28 mouse cellular contexts compared by ENCODE assay signal in genomic region chr10:63412756-63413155, GRCm38 (mm10). TPM values are rescaled to one million over a fixed set of nuclear protein-coding genes. Genes with fewer than 3 reads are reported as not detected.
A peak's percentile ranks its signal among the peaks of the same experiment; 100 is the strongest.
DNase-seq lines count a peak whose midpoint lies in the region; ATAC-seq and TF ChIP-seq lines count a peak whose summit lies in the region.
"Had no signal": no experiment of that assay in that cellular context is flagged by ENCODE, and none has a peak within 500 bp of the region (broad histone marks: within the 10 kb centered on the region; RNA-seq: fewer than 3 reads in every experiment).

No protein-coding gene starts in this region.

- in situ Hi-C loops in CH12.LX (cut with MboI; ENCODE audit: low pct_ligation_motif_present, low pct_unique_long_range_greater_than_20kb, low sequenced_read_pairs): no loop called here

- no peak for TF ChIP-seq CTCF in CH12.LX (conservative IDR thresholded peaks at IDR 0.05 in 1 of 2, IDR thresholded peaks at IDR 0.05 in 1 of 2; ENCODE audit: low read depth in 2 of 2, low read length in 2 of 2)

- dilution Hi-C loops in CH12.LX (cut with MboI; ENCODE audit: extremely low pct_ligation_motif_present, extremely low pct_unique_long_range_greater_than_20kb, low sequenced_read_pairs): no loop called here

- no peak overlapping the region for H3K27ac ChIP-seq in heart, embryonic 11.5 days (ENCODE audit: low read depth, low read length)
- no peak overlapping the region for H3K27ac ChIP-seq in kidney, embryonic 16.5 days (ENCODE audit: low read length)
- no peak overlapping the region for H3K27ac ChIP-seq in CH12.LX (ENCODE audit: insufficient read depth, low read depth)
- H3K27ac ChIP-seq in midbrain, embryonic 13.5 days: no peak overlapping the region
- H3K27ac ChIP-seq: embryonic facial prominence, embryonic 10.5 days; embryonic facial prominence, embryonic 12.5 days; forebrain, embryonic 13.5 days; forebrain, embryonic 15.5 days had no signal

- no peaks in the 10 kb centered on the region for H3K36me3 ChIP-seq in heart, embryonic 11.5 days (ENCODE audit: control insufficient read depth, insufficient read depth, low read length)
- no peaks in the 10 kb centered on the region for H3K36me3 ChIP-seq in kidney, embryonic 16.5 days (ENCODE audit: insufficient read depth, low read length)
- no peaks in the 10 kb centered on the region for H3K36me3 ChIP-seq in CH12.LX (replicated peaks in 1 of 2; ENCODE audit: control insufficient read depth in 1 of 2, insufficient read depth in 1 of 2, low read length in 1 of 2)
- no peaks in the 10 kb centered on the region for H3K36me3 ChIP-seq in midbrain, embryonic 13.5 days
- H3K36me3 ChIP-seq: embryonic facial prominence, embryonic 10.5 days; embryonic facial prominence, embryonic 12.5 days; forebrain, embryonic 15.5 days had no signal

- no peaks in the 10 kb centered on the region for H3K9me3 ChIP-seq in heart, embryonic 11.5 days (replicated peaks; ENCODE audit: control insufficient read depth, low read length)
- no peaks in the 10 kb centered on the region for H3K9me3 ChIP-seq in kidney, embryonic 16.5 days (ENCODE audit: low read length)
- no peaks in the 10 kb centered on the region for H3K9me3 ChIP-seq in CH12.LX (replicated peaks; ENCODE audit: low read length)
- no peaks in the 10 kb centered on the region for H3K9me3 ChIP-seq in midbrain, embryonic 13.5 days
- H3K9me3 ChIP-seq: embryonic facial prominence, embryonic 10.5 days; embryonic facial prominence, embryonic 12.5 days; forebrain, embryonic 13.5 days; forebrain, embryonic 15.5 days had no signal

- TF ChIP-seq POLR2A in CH12.LX (IDR thresholded peaks at IDR 0.05; ENCODE audit: low read depth, low read length): no peak

- no peak overlapping the region for H3K9ac ChIP-seq in heart, embryonic 11.5 days (ENCODE audit: low read depth, low read length)
- no peak overlapping the region for H3K9ac ChIP-seq in kidney, embryonic 16.5 days (replicated peaks; ENCODE audit: low read length)
- no peak overlapping the region for H3K9ac ChIP-seq in CH12.LX (ENCODE audit: insufficient read depth, low read depth)
- no peak overlapping the region for H3K9ac ChIP-seq in midbrain, embryonic 13.5 days (replicated peaks)
- H3K9ac ChIP-seq: embryonic facial prominence, embryonic 12.5 days; forebrain, embryonic 13.5 days; forebrain, embryonic 15.5 days; forebrain, postnatal 0 days had no signal

- 80% methylated on average over 17 of the region's 17 CpGs for WGBS in heart, embryonic 11.5 days (ENCODE audit: insufficient replicate concordance)
- WGBS in kidney, embryonic 16.5 days: 85% methylated on average over 17 of the region's 17 CpGs
- 93% methylated on average over 17 of the region's 17 CpGs for WGBS in midbrain, embryonic 13.5 days

- no peaks in the 10 kb centered on the region for H3K27me3 ChIP-seq in heart, embryonic 11.5 days (ENCODE audit: control insufficient read depth, insufficient read depth, low read length)
- no peaks in the 10 kb centered on the region for H3K27me3 ChIP-seq in kidney, embryonic 16.5 days (ENCODE audit: insufficient read depth, low read length)
- H3K27me3 ChIP-seq in CH12.LX (replicated peaks): no peaks in the 10 kb centered on the region
- no peaks in the 10 kb centered on the region for H3K27me3 ChIP-seq in midbrain, embryonic 13.5 days
- H3K27me3 ChIP-seq: embryonic facial prominence, embryonic 12.5 days; forebrain, embryonic 13.5 days; forebrain, embryonic 15.5 days had no signal

- no peak for TF ChIP-seq RAD21 in CH12.LX (IDR thresholded peaks at IDR 0.05; ENCODE audit: low read depth, low read length)

- no peak overlapping the region for H3K4me2 ChIP-seq in heart, embryonic 11.5 days
- no peak overlapping the region for H3K4me2 ChIP-seq in kidney, embryonic 16.5 days (replicated peaks; ENCODE audit: low read depth, low read length)
- H3K4me2 ChIP-seq in CH12.LX (ENCODE audit: insufficient read depth, low read depth, poor library complexity, severe bottlenecking): peak overlapping the region; percentile 25; the same call in 1 of the 2 replicates
- no peak overlapping the region for H3K4me2 ChIP-seq in midbrain, embryonic 13.5 days (replicated peaks)
- H3K4me2 ChIP-seq: embryonic facial prominence, embryonic 12.5 days; forebrain, embryonic 13.5 days; forebrain, embryonic 15.5 days had no signal

- no peak for ATAC-seq in heart, embryonic 11.5 days (replicated peaks; ENCODE audit: insufficient number of reproducible peaks, low FRiP score, low TSS enrichment)
- ATAC-seq in kidney, embryonic 16.5 days (ENCODE audit: low FRiP score, low TSS enrichment): no peak
- no peak for ATAC-seq in midbrain, embryonic 13.5 days
- ATAC-seq: activated CD4-positive, CD25-positive, alpha-beta regulatory T cell, adult 4 months; CD4-positive, CD25-positive, alpha-beta regulatory T cell, adult 4 months; forebrain, embryonic 13.5 days; forebrain, embryonic 15.5 days; forebrain, postnatal 0 days had no signal

- H3K79me2 ChIP-seq in CH12.LX (replicated peaks; ENCODE audit: control insufficient read depth, extremely low read depth, insufficient read depth, poor library complexity, severe bottlenecking): no peaks in the 10 kb centered on the region

- DNase-seq in heart, adult 11 months: peak; percentile 49
- peak; percentile 40 for DNase-seq in kidney, adult 9 months
- no peak for DNase-seq in CH12.LX (ENCODE audit: extremely low read depth)
- DNase-seq: adrenal gland, adult 8-10 months; adrenal gland, postnatal 14 days; adrenal gland, postnatal 36 days; B cell, adult 2 months; cerebellum, adult 11-12 months; cerebellum, adult 2 months; cerebellum, adult 9-10 months; cerebellum, postnatal 10 days; cerebellum, postnatal 25 days; forebrain, postnatal 0 days had no signal

- no peak overlapping the region for H3K4me3 ChIP-seq in heart, embryonic 11.5 days (ENCODE audit: low read depth, low read length)
- H3K4me3 ChIP-seq in kidney, embryonic 16.5 days (ENCODE audit: low read length): no peak overlapping the region
- no peak overlapping the region for H3K4me3 ChIP-seq in CH12.LX (replicated peaks in 1 of 3; ENCODE audit: low read depth in 2 of 3, low read length in 2 of 3, poor library complexity in 1 of 3)
- no peak overlapping the region for H3K4me3 ChIP-seq in midbrain, embryonic 13.5 days (replicated peaks)
- H3K4me3 ChIP-seq: embryonic facial prominence, embryonic 10.5 days; embryonic facial prominence, embryonic 12.5 days; forebrain, embryonic 13.5 days; forebrain, embryonic 15.5 days had no signal

- TF ChIP-seq EP300 in CH12.LX (IDR thresholded peaks at IDR 0.05; ENCODE audit: low read length): no peak

- H3K4me1 ChIP-seq in heart, embryonic 11.5 days (ENCODE audit: control insufficient read depth, insufficient read depth, low read length): no peaks in the 10 kb centered on the region
- no peaks in the 10 kb centered on the region for H3K4me1 ChIP-seq in kidney, embryonic 16.5 days (ENCODE audit: insufficient read depth, low read length)
- peaks cover 0 to under 1% of the 10 kb centered on the region in 2 experiments; a peak in 1 of 4 replicates for H3K4me1 ChIP-seq in CH12.LX (ENCODE audit: control insufficient read depth in 1 of 2, insufficient read depth in 2 of 2)
- H3K4me1 ChIP-seq in midbrain, embryonic 13.5 days (replicated peaks): 0 out of 2 replicates have a peak, but pooled peaks cover 2% of the 10 kb centered on the region
- H3K4me1 ChIP-seq: embryonic facial prominence, embryonic 10.5 days; forebrain, embryonic 13.5 days had no signal

TF ChIP-seq in CH12.LX, 34 proteins besides CTCF, POLR2A, EP300 and RAD21 (continues in another document):
- no peak for TF ChIP-seq USF2 (conservative IDR thresholded peaks at IDR 0.05; ENCODE audit: low read depth, low read length)
- TF ChIP-seq JUND (conservative IDR thresholded peaks at IDR 0.05; ENCODE audit: low read depth, low read length): no peak
- no peak for TF ChIP-seq KAT2A (IDR thresholded peaks at IDR 0.05; ENCODE audit: insufficient replicate concordance, low read length)
- TF ChIP-seq MXI1 (IDR thresholded peaks at IDR 0.05; ENCODE audit: low read depth, low read length): no peak
- no peak for TF ChIP-seq ZMIZ1 (IDR thresholded peaks at IDR 0.05; ENCODE audit: low read depth, low read length)
- TF ChIP-seq TBP (conservative IDR thresholded peaks at IDR 0.05; ENCODE audit: low read depth, low read length): no peak
- TF ChIP-seq MAFK (IDR thresholded peaks at IDR 0.05; ENCODE audit: insufficient replicate concordance, low read length): no peak
- no peak for TF ChIP-seq MAX (IDR thresholded peaks at IDR 0.05; ENCODE audit: low read length)

RNA-seq across cellular contexts. Expression of gene Gm7075, which starts 8.8 kb away (rescaled TPM):
- not detected in 2 replicates for polyA plus RNA-seq in heart, embryonic 11.5 days (2014; fragmentation: Nextera tagmentation; extraction: Ambion mirVana)
- not detected in 2 replicates for polyA plus RNA-seq in kidney, embryonic 16.5 days (2015; fragmentation: Nextera tagmentation; extraction: Ambion mirVana)
- not detected in 2 replicates for total RNA-seq in CH12.LX (2012; rRNA removed)
- total RNA-seq in CH12.LX (2014; rRNA removed): not detected in 2 replicates
- not detected in 2 replicates for polyA plus RNA-seq in CH12.LX (2012; ENCODE audit: insufficient read length, low read depth)
- 0.57 TPM in 1 of 2 replicates, not detected in the other for polyA plus RNA-seq in midbrain, embryonic 13.5 days (2015; fragmentation: Nextera tagmentation; extraction: Ambion mirVana)
- total RNA-seq: adrenal gland, adult 18-20 months; adrenal gland, adult 8-10 months; adrenal gland, postnatal 14 days; adrenal gland, postnatal 36 days; forebrain, postnatal 0 days; MEL had no signal
- polyA plus RNA-seq: activated CD4-positive, CD25-positive, alpha-beta regulatory T cell, adult 4 months; CD4-positive, CD25-positive, alpha-beta regulatory T cell, adult 4 months; cerebellum, adult 2 months; cortical plate, adult 2 months; embryonic facial prominence, embryonic 10.5 days; embryonic facial prominence, embryonic 12.5 days; embryonic facial prominence, embryonic 14.5 days; forebrain, embryonic 11.5 days; forebrain, embryonic 13.5 days; forebrain, embryonic 15.5 days; forebrain, postnatal 0 days had no signal

RNA-seq across cellular contexts. Expression of gene Ctnna3, which starts 17.1 kb away (rescaled TPM):
- polyA plus RNA-seq in heart, embryonic 11.5 days (2014; fragmentation: Nextera tagmentation; extraction: Ambion mirVana): 17.5 and 19.0 TPM in 2 replicates
- 0.49 and 0.55 TPM in 2 replicates for polyA plus RNA-seq in kidney, embryonic 16.5 days (2015; fragmentation: Nextera tagmentation; extraction: Ambion mirVana)
- total RNA-seq in CH12.LX (2012; rRNA removed) (not detected in 2 replicates), CH12.LX (2014; rRNA removed) (0.09 TPM in 1 of 2 replicates, not detected in the other)
- polyA plus RNA-seq in CH12.LX (2012; ENCODE audit: insufficient read length, low read depth): not detected in 2 replicates
- polyA plus RNA-seq in midbrain, embryonic 13.5 days (2015; fragmentation: Nextera tagmentation; extraction: Ambion mirVana): 0.23 and 0.39 TPM in 2 replicates
- total RNA-seq: ES-E14, MEL had no signal
- polyA plus RNA-seq: forebrain, embryonic 11.5 days had no signal

RNA-seq across cellular contexts. Expression of gene Dnajc12, which starts 30.5 kb away (rescaled TPM):
- 8.6 and 9.2 TPM in 2 replicates for polyA plus RNA-seq in heart, embryonic 11.5 days (2014; fragmentation: Nextera tagmentation; extraction: Ambion mirVana)
- 10.3 and 16.3 TPM in 2 replicates for polyA plus RNA-seq in kidney, embryonic 16.5 days (2015; fragmentation: Nextera tagmentation; extraction: Ambion mirVana)
- total RNA-seq in CH12.LX (2012; rRNA removed) (3.7 and 3.8 TPM in 2 replicates), CH12.LX (2014; rRNA removed) (0.83 and 2.4 TPM in 2 replicates)
- polyA plus RNA-seq in CH12.LX (2012; ENCODE audit: insufficient read length, low read depth): 1.3 and 1.5 TPM in 2 replicates
- 15.9 and 21.7 TPM in 2 replicates for polyA plus RNA-seq in midbrain, embryonic 13.5 days (2015; fragmentation: Nextera tagmentation; extraction: Ambion mirVana)

RNA-seq across cellular contexts. Expression of gene Sirt1, which starts 31.3 kb away (rescaled TPM):
- polyA plus RNA-seq in heart, embryonic 11.5 days (2014; fragmentation: Nextera tagmentation; extraction: Ambion mirVana): 5.6 and 6.0 TPM in 2 replicates
- 4.1 and 5.4 TPM in 2 replicates for polyA plus RNA-seq in kidney, embryonic 16.5 days (2015; fragmentation: Nextera tagmentation; extraction: Ambion mirVana)
- total RNA-seq in CH12.LX (2012; rRNA removed) (11.5 and 15.6 TPM in 2 replicates), CH12.LX (2014; rRNA removed) (24.7 and 28.9 TPM in 2 replicates)
- 15.7 and 17.4 TPM in 2 replicates for polyA plus RNA-seq in CH12.LX (2012; ENCODE audit: insufficient read length, low read depth)
- polyA plus RNA-seq in midbrain, embryonic 13.5 days (2015; fragmentation: Nextera tagmentation; extraction: Ambion mirVana): 5.5 and 5.8 TPM in 2 replicates

Comparison
In these comparisons a context has a peak if more than half of its experiments do, and no peak if none do; other contexts are left out.
1. RNA of gene Ctnna3, which starts 17.1 kb away (polyA plus RNA-seq): 17.5 to 19.0 TPM in heart, embryonic 11.5 days; 0.49 to 0.55 TPM in kidney, embryonic 16.5 days, 0.23 to 0.39 TPM in midbrain, embryonic 13.5 days and not detected in CH12.LX; every median in the first group is over 10 times any median in the second.